Mouse (Mus musculus) spleen, postnatal 4 days (tissue): ENCODE data around the gene Wdr46.
"Not testable (repeated sequence)": the region's sequence is repeated elsewhere in the genome, so short reads cannot be mapped to it uniquely, and the experiment has no call there.

ENCODE experiments used
- DNase-seq, 2 experiments: peaks; one replicate each; pipeline ENCODE4 v3.0.0; 2022; ENCODE audit warnings: low spot score in 2 of 2

Gene Wdr46

GRCm38 (mm10) chr17:33940206-33940805 lies at the start of gene Wdr46, which contains the start of gene Pfdn6:
Gene Wdr46 (plus strand): TSS chr17:33940660.
Gene Pfdn6 (minus strand): TSS chr17:33940343.
- DNase-seq: peak; percentile 84 to 92

GRCm38 (mm10) chr17:33891357-33891756 lies 49.1 kb upstream of the Wdr46 start:
- no peak for DNase-seq

- not testable (repeated sequence) for DNase-seq
Measured at GRCm38 (mm10) chr17:33891892-33892291, 48.6 kb upstream of the Wdr46 start.

- no peak for DNase-seq
Measured at GRCm38 (mm10) chr17:33892429-33892828, 48.0 kb upstream of the Wdr46 start.

GRCm38 (mm10) chr17:33893011-33893410 lies 47.4 kb upstream of the Wdr46 start:
- DNase-seq: not testable (repeated sequence)

- DNase-seq: peak in 1 of 2 experiments; percentile 76
Measured at GRCm38 (mm10) chr17:33897114-33897794, 43.2 kb upstream of the Wdr46 start.

GRCm38 (mm10) chr17:33898193-33898592 lies 42.3 kb upstream of the Wdr46 start:
- not testable (repeated sequence) for DNase-seq

- DNase-seq: no peak
Measured at GRCm38 (mm10) chr17:33899642-33900041, 40.8 kb upstream of the Wdr46 start.

GRCm38 (mm10) chr17:33900281-33900988 lies 40.0 kb upstream of the Wdr46 start:
- DNase-seq: no peak

- DNase-seq: no peak
Measured at GRCm38 (mm10) chr17:33900989-33901314, 39.5 kb upstream of the Wdr46 start.

GRCm38 (mm10) chr17:33901653-33902052 lies 38.8 kb upstream of the Wdr46 start:
- no peak for DNase-seq

- DNase-seq: no peak
Measured at GRCm38 (mm10) chr17:33902079-33902478, 38.4 kb upstream of the Wdr46 start.

GRCm38 (mm10) chr17:33902491-33902890 lies 38.0 kb upstream of the Wdr46 start:
- DNase-seq: no peak

GRCm38 (mm10) chr17:33903911-33904651 lies 36.4 kb upstream of the Wdr46 start:
- not testable (repeated sequence) for DNase-seq

- not testable (repeated sequence) for DNase-seq
Measured at GRCm38 (mm10) chr17:33904835-33905234, 35.6 kb upstream of the Wdr46 start, which contains the start of gene Platr17. Gene Platr17 (plus strand): TSS chr17:33905135.

GRCm38 (mm10) chr17:33908331-33909076 lies 32.0 kb upstream of the Wdr46 start:
- peak; percentile 56 to 83 for DNase-seq

GRCm38 (mm10) chr17:33909077-33909868 lies 31.2 kb upstream of the Wdr46 start, which contains the start of gene Daxx:
Gene Daxx (plus strand): TSS chr17:33909414.
- DNase-seq: peak; percentile 99

- no peak for DNase-seq
Measured at GRCm38 (mm10) chr17:33909869-33910250, 30.6 kb upstream of the Wdr46 start.

- DNase-seq: no peak
Measured at GRCm38 (mm10) chr17:33910346-33911051, 30.0 kb upstream of the Wdr46 start.
